Mouse (Mus musculus): ENCODE measurements around the gene Epha6. TPM values are rescaled to one million over a fixed set of nuclear protein-coding genes. Genes with fewer than 3 reads are reported as not detected.
A peak's percentile ranks its signal among the peaks of the same experiment; 100 is the strongest.

The Epha6 gene
- polyA plus RNA-seq, 1 experiment from 2014 or later = 2.1 TPM

DNA sequence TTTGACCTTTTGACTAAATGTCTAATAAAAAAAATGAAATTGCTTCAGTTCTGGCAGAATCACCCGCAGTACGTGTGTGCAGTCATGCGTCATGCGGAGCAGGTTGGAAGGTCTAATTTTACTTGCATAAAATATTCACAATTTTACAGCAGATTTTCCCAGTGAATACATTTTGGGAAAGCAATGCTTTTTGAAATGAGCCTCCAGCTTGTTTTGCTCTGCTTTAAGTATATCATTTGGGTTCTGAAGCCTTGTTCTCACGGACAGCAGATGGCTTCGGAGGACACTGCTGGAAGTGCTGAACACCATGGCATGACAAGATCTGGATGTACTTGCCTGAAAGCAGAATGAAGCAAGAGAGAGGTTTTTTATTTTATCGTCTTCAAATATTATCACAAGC, 912.1 kb downstream of the Epha6 start:
- H3K4me2 ChIP-seq = no peak overlapping the region
- no peaks in the 10 kb centered on the region for H3K36me3 ChIP-seq (ENCODE audit: poor library complexity, severe bottlenecking)
- H3K9ac ChIP-seq = no peak overlapping the region
- WGBS = 92% methylated on average over 7 of the region's 7 CpGs
- H3K9me3 ChIP-seq (replicated peaks) = no peaks in the 10 kb centered on the region
- H3K27ac ChIP-seq = no peak overlapping the region
- H3K27me3 ChIP-seq = no peaks in the 10 kb centered on the region
- H3K4me3 ChIP-seq = no peak overlapping the region
- no peak for ATAC-seq
- no peaks in the 10 kb centered on the region for H3K4me1 ChIP-seq

- no peak overlapping the region for H3K4me3 ChIP-seq
- no peaks in the 10 kb centered on the region for H3K9me3 ChIP-seq (replicated peaks)
- no peaks in the 10 kb centered on the region for H3K4me1 ChIP-seq
- 86% methylated on average over 5 of the region's 5 CpGs for WGBS
- H3K27me3 ChIP-seq = no peaks in the 10 kb centered on the region
- H3K4me2 ChIP-seq = no peak overlapping the region
- no peaks in the 10 kb centered on the region for H3K36me3 ChIP-seq (ENCODE audit: poor library complexity, severe bottlenecking)
- no peak overlapping the region for H3K27ac ChIP-seq
- H3K9ac ChIP-seq = no peak overlapping the region
- no peak for ATAC-seq
Measured at GRCm38 (mm10) chr16:59689120-59689519, 916.2 kb downstream of the Epha6 start.

GRCm38 (mm10) chr16:59685135-59685534, 920.2 kb downstream of the Epha6 start:
- 74% methylated on average over 5 of the region's 5 CpGs for WGBS

DNA sequence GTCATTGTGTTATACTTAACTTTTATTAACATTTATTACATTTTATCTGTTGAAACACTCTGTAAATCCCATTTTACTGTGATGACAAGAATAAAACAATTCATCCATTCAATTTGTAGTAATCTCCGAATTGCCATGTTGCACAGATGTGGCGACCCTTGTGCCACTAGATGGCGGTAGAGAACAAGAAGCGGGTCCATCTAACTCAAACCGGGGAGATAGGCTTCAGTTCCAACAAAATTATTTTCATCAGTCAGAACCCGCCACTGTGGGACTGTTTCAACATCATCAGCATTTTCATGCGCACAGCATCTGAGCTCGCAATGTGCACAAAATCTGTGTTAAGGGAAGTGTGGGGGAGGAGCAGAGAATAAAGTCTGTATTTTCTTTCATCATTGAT, 921.9 kb downstream of the Epha6 start:
- H3K4me1 ChIP-seq = no peaks in the 10 kb centered on the region
- no peaks in the 10 kb centered on the region for H3K36me3 ChIP-seq (ENCODE audit: poor library complexity, severe bottlenecking)
- H3K9ac ChIP-seq = no peak overlapping the region
- peak; percentile 93 for ATAC-seq
- no peak overlapping the region for H3K4me3 ChIP-seq
- H3K9me3 ChIP-seq (replicated peaks) = no peaks in the 10 kb centered on the region
- 6% methylated on average over 8 of the region's 8 CpGs for WGBS
- no peak overlapping the region for H3K27ac ChIP-seq
- H3K4me2 ChIP-seq = peak overlapping the region; percentile 20; the same call in 1 of the 2 replicates
- H3K27me3 ChIP-seq = no peaks in the 10 kb centered on the region

More at GRCm38 (mm10) chr16:59685135-59685534, 920.2 kb downstream of the Epha6 start:
- H3K9ac ChIP-seq = no peak overlapping the region
- H3K36me3 ChIP-seq (ENCODE audit: poor library complexity, severe bottlenecking) = no peaks in the 10 kb centered on the region
- H3K9me3 ChIP-seq (replicated peaks) = no peaks in the 10 kb centered on the region
- H3K27me3 ChIP-seq = no peaks in the 10 kb centered on the region
- no peaks in the 10 kb centered on the region for H3K4me1 ChIP-seq
- no peak overlapping the region for H3K4me3 ChIP-seq
- no peak for ATAC-seq
- no peak overlapping the region for H3K4me2 ChIP-seq
- no peak overlapping the region for H3K27ac ChIP-seq

DNA sequence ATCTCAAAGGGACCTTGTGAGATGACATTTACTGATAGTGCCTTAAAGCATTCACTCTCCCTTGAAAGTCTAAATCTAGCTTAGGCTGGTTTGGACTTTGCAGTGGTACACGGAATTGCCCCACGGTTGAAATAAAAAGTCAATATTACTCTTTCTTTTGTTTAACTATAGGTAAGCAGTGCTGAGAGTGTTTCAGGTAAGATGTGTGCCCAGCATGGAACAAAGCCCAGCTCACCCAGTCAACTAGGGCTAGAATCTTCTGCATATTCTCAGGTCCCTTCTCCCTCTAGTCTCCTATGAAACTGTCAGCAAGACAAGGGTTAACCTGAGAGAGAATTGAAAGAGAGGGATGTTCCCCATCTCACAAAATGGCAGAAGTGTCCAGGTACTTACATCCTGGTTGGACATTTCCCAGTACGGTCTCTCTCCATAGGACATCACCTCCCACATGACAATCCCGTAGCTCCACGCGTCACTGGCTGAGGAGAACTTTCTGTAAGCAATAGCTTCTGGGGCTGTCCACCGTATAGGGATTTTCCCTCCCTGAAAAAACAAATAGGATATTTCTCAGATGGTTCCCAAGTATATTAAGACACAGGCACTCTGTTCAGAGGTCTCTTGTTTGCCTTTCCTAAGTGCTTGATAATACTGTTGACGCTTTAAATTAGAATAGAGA, 923.0 kb downstream of the Epha6 start:
- H3K9me3 ChIP-seq (replicated peaks) = no peaks in the 10 kb centered on the region

DNA sequence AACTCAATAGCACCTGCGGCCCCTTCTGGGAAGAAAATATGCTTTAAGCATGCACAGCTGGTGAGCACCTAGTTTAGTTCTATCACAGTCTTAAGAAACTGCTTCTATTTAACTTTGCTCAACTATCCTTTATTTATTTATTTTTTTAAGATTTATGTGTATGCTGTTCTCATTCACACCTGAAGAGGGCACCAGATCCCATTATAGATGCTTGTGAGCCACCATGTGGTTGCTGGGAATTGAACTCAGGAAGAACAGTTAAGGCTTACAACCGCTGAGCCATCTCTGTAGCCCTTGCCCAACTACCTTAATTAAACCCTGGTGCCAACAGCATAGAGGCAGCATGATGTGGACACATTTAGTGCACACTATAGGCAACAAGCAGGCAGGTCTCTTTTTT, 938.4 kb downstream of the Epha6 start:
- no peaks in the 10 kb centered on the region for H3K36me3 ChIP-seq (ENCODE audit: poor library complexity, severe bottlenecking)
- H3K27me3 ChIP-seq = no peaks in the 10 kb centered on the region
- H3K4me2 ChIP-seq = no peak overlapping the region
- ATAC-seq = no peak
- no peak overlapping the region for H3K9ac ChIP-seq
- no peak overlapping the region for H3K4me3 ChIP-seq
- no peak overlapping the region for H3K27ac ChIP-seq
- WGBS = 85% methylated on average over 2 of the region's 2 CpGs
- no peaks in the 10 kb centered on the region for H3K9me3 ChIP-seq (replicated peaks)
- H3K4me1 ChIP-seq = no peaks in the 10 kb centered on the region

More for the DNA sequence above, 923.0 kb downstream of the Epha6 start:
- no peaks in the 10 kb centered on the region for H3K27me3 ChIP-seq
- H3K4me1 ChIP-seq = no peaks in the 10 kb centered on the region
- 84% methylated on average over 8 of the region's 8 CpGs for WGBS
- no peak overlapping the region for H3K9ac ChIP-seq
- H3K4me2 ChIP-seq = no peak overlapping the region
- no peaks in the 10 kb centered on the region for H3K36me3 ChIP-seq (ENCODE audit: poor library complexity, severe bottlenecking)
- no peak for ATAC-seq
- H3K27ac ChIP-seq = no peak overlapping the region
- H3K4me3 ChIP-seq = no peak overlapping the region

GRCm38 (mm10) chr16:59643766-59644165, 961.6 kb downstream of the Epha6 start:
- H3K9me3 ChIP-seq (replicated peaks) = no peaks in the 10 kb centered on the region
- no peak overlapping the region for H3K27ac ChIP-seq
- no peak overlapping the region for H3K4me3 ChIP-seq
- no peaks in the 10 kb centered on the region for H3K27me3 ChIP-seq
- WGBS = 39% methylated on average over 2 of the region's 2 CpGs
- H3K4me1 ChIP-seq = no peaks in the 10 kb centered on the region
- no peaks in the 10 kb centered on the region for H3K36me3 ChIP-seq (ENCODE audit: poor library complexity, severe bottlenecking)
- no peak overlapping the region for H3K9ac ChIP-seq
- no peak overlapping the region for H3K4me2 ChIP-seq
- no peak for ATAC-seq

DNA sequence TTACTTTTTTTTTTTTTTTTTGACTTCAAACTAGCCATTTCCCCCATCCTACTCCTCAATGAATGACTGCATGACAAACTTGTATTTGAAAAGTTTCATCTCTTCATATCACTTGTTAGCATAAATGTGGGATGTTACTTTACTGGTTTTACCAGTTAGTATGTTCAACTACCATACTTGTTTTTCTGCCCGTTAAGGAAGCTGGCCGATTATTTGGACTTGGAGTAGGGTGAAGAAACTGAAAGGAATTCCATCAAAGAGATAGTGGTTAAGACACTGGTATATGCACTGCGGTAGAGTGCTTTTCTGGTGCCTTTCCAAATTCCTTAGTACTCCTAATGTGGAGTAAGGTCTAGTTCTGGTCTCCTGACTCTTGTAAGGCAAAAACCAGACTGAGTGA, 965.3 kb downstream of the Epha6 start:
- Histone ChIP-seq H3K4me3 (no peak overlapping the region), H3K27ac (no peak overlapping the region), H3K4me2 (no peak overlapping the region)

GRCm38 (mm10) chr16:59639102-59639691, 966.1 kb downstream of the Epha6 start, which contains the start of gene Arl6:
Gene Arl6 (minus strand): TSS chr16:59639391.
- Histone ChIP-seq H3K4me2 (peak within 1 kb of the TSS; percentile 66), H3K36me3 (ENCODE audit: poor library complexity, severe bottlenecking) (no peaks in the 10 kb centered on the region), H3K9me3 (replicated peaks) (no peaks in the 10 kb centered on the region), H3K9ac (peak within 1 kb of the TSS; percentile 72), H3K4me3 (peak within 1 kb of the TSS; percentile 54), H3K27me3 (no peaks in the 10 kb centered on the region), H3K27ac (peak within 1 kb of the TSS; percentile 98), H3K4me1 (peaks cover 8% of the 10 kb centered on the region)
- ATAC-seq = peak; percentile 98
- 1% methylated on average over 46 of the region's 46 CpGs for WGBS

More for the DNA sequence above, 965.3 kb downstream of the Epha6 start:
- Histone ChIP-seq H3K4me1 (peaks cover 8% of the 10 kb centered on the region), H3K9me3 (replicated peaks) (no peaks in the 10 kb centered on the region), H3K36me3 (ENCODE audit: poor library complexity, severe bottlenecking) (no peaks in the 10 kb centered on the region), H3K27me3 (no peaks in the 10 kb centered on the region), H3K9ac (no peak overlapping the region)
- 92% methylated on average over 3 of the region's 3 CpGs for WGBS
- ATAC-seq = no peak

DNA sequence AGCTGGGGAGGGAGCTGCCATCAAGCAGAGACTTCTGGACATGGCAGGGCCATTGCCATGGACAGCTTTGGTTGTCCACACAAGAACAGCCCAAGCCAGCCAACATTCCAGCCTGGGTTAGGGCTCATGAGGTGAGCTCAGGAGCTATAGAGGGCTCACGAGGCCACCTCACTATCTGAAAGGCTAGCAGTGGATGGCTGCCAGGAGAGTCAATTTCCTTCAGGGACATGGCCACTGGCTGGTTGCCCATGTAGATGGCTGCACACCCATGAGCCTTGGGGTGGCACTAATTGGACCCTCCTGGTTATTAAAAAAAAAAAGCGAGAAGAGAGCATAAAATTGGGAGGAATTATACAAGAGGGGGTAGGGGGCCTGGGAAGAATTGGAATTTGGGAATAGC, 970.7 kb downstream of the Epha6 start:
- Histone ChIP-seq H3K9ac (no peak overlapping the region), H3K4me2 (no peak overlapping the region), H3K4me3 (no peak overlapping the region), H3K36me3 (ENCODE audit: poor library complexity, severe bottlenecking) (peaks cover 9% of the 10 kb centered on the region), H3K4me1 (peaks cover 8% of the 10 kb centered on the region), H3K27me3 (no peaks in the 10 kb centered on the region), H3K9me3 (replicated peaks) (no peaks in the 10 kb centered on the region), H3K27ac (no peak overlapping the region)
- WGBS = 85% methylated on average over 2 of the region's 2 CpGs
- ATAC-seq = no peak

DNA sequence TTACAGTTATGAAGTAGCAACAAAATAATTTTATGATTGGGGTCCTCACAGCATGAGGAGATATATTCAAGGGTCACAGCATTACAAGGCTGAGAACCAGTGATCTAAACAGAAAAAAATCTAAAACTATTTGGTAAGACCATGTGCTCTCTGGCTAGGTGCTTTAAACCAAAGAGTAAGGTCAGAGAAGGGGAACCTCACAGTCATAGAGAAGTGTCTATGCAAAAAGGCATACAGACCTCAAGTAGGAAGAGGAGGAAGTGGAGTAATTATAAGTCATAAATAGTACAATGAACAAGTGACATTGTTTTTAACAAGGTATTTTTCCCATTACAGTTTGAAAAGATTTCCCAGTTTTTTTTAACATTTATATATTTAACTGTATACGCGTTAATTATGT, 983.8 kb downstream of the Epha6 start:
- Histone ChIP-seq H3K27me3 (no peaks in the 10 kb centered on the region), H3K4me2 (no peak overlapping the region), H3K4me1 (no peaks in the 10 kb centered on the region), H3K4me3 (no peak overlapping the region), H3K27ac (no peak overlapping the region), H3K36me3 (ENCODE audit: poor library complexity, severe bottlenecking) (no peaks in the 10 kb centered on the region), H3K9ac (no peak overlapping the region), H3K9me3 (replicated peaks) (no peaks in the 10 kb centered on the region)
- no peak for ATAC-seq
- 99% methylated on average over 2 of the region's 2 CpGs for WGBS

DNA sequence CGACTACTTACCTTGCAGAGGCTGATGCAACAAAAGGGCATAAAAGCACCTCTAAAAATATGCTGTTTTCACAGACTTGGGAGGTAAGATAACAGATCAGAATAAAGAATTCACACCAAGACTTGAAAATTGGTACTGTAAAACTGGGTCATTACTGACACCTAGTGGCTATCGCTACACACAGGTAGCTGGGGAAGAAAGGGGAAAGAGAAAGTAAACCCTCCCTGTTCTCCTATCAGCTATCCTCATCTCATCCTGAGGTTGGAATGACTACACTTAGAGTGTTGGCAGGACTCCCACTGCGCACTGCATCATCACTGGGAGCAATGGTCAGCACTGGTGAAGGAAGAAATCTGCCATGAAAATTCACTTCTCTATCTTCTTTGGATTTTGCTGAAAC, 988.2 kb downstream of the Epha6 start:
- H3K4me1 ChIP-seq = no peaks in the 10 kb centered on the region

More for the DNA sequence above, 988.2 kb downstream of the Epha6 start:
- peak; percentile 78 for ATAC-seq
- Histone ChIP-seq H3K9me3 (replicated peaks) (no peaks in the 10 kb centered on the region), H3K27ac (no peak overlapping the region), H3K4me3 (no peak overlapping the region), H3K36me3 (ENCODE audit: poor library complexity, severe bottlenecking) (no peaks in the 10 kb centered on the region), H3K9ac (no peak overlapping the region), H3K27me3 (no peaks in the 10 kb centered on the region), H3K4me2 (no peak overlapping the region)
- WGBS = 43% methylated on average over 3 of the region's 3 CpGs

All from forebrain, embryonic 13.5 days (tissue).